Mouse (Mus musculus): Measurements from ENCODE around the gene Otof. TPM values are rescaled to one million over a fixed set of nuclear protein-coding genes. Genes with fewer than 3 reads are reported as not detected.

Otof gene
- total RNA-seq, 2 experiments from 2014 or later = 0.10 to 0.14 TPM

DNA sequence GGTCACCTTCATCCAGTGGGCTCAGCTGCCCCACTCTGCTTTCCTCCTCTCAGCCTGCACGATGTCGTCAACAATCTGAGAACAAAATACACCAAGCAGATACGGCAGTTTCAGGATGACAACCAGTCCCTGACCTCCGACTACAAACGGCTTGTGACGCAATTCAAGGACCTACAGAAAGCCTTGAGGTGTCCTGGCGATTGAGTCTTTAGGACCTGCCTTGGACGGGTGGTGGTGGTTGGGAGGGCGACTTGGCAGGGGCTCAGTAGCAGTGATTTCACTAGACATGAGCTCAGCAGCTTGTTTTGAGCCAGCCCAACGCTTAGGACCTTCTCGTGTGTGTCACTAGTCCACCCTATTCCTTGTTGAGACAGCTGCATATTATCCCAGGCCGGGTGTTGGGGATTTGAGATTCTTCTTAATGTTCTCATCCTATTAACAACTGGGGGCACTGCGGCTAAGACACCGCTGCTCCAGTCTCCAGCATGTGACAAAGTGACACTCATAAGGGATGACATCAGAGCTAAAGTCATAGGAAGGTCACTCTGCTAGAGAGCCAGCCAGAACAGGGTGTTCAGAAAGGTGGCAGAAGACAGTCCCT lies 106.1 kb downstream of the Otof start:
- H3K4me3 ChIP-seq = no peak overlapping the region
- intact Hi-C loops (cut with DNase I) = no loop called here
- no peak for TF ChIP-seq CTCF (IDR thresholded peaks at IDR 0.05)
- DNase-seq = no peak
- no peak overlapping the region for H3K27ac ChIP-seq

DNA sequence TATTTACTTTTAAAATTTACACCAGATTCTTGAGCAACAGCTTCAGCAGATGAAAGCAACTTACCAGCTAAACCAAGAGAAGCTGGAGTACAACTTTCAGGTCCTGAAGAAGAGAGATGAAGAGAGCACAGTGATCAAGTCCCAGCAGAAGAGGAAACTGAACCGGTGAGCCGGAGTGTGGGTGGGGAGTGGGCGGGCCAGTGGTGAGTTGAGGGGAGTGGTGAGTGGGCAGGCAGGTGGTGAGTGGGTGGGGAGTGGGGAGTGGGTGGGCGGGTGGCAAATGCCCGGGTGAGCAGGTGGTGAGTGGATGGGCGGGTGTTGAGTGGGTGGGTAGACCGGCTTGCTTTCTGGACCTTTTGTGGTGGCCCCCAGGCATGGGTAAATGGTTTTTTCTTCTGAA lies 106.6 kb downstream of the Otof start:
- Histone ChIP-seq H3K4me3 (no peak overlapping the region), H3K27ac (no peak overlapping the region)
- DNase-seq = no peak
- no peak for TF ChIP-seq CTCF (IDR thresholded peaks at IDR 0.05)
- intact Hi-C loops (cut with DNase I) = no loop called here

GRCm38 (mm10) chr5:30353605-30354004 lies 108.1 kb downstream of the Otof start:
- TF ChIP-seq CTCF (IDR thresholded peaks at IDR 0.05) = no peak
- intact Hi-C loops (cut with DNase I) = no loop called here
- H3K27ac ChIP-seq = no peak overlapping the region
- no peak overlapping the region for H3K4me3 ChIP-seq
- DNase-seq = no peak

GRCm38 (mm10) chr5:30343886-30344285 lies 117.8 kb downstream of the Otof start:
- DNase-seq = no peak
- TF ChIP-seq CTCF (IDR thresholded peaks at IDR 0.05) = no peak
- Histone ChIP-seq H3K27ac (no peak overlapping the region), H3K4me3 (no peak overlapping the region)
- intact Hi-C loops (cut with DNase I) = no loop called here

- peak; percentile 73 for DNase-seq
- H3K4me3 ChIP-seq = peak overlapping the region; percentile 10
- H3K27ac ChIP-seq = no peak overlapping the region
- intact Hi-C loops (cut with DNase I) = no loop called here
- TF ChIP-seq CTCF (IDR thresholded peaks at IDR 0.05) = peak; percentile 94
These were observed 118.6 kb downstream of the Otof start for GRCm38 (mm10) chr5:30343107-30343506.

GRCm38 (mm10) chr5:30342601-30343015 lies 119.1 kb downstream of the Otof start:
- DNase-seq = no peak
- no peak for TF ChIP-seq CTCF (IDR thresholded peaks at IDR 0.05)
- intact Hi-C loops (cut with DNase I) = no loop called here
- H3K4me3 ChIP-seq = peak overlapping the region; percentile 10; the same call in 1 of the 2 replicates
- no peak overlapping the region for H3K27ac ChIP-seq

DNA sequence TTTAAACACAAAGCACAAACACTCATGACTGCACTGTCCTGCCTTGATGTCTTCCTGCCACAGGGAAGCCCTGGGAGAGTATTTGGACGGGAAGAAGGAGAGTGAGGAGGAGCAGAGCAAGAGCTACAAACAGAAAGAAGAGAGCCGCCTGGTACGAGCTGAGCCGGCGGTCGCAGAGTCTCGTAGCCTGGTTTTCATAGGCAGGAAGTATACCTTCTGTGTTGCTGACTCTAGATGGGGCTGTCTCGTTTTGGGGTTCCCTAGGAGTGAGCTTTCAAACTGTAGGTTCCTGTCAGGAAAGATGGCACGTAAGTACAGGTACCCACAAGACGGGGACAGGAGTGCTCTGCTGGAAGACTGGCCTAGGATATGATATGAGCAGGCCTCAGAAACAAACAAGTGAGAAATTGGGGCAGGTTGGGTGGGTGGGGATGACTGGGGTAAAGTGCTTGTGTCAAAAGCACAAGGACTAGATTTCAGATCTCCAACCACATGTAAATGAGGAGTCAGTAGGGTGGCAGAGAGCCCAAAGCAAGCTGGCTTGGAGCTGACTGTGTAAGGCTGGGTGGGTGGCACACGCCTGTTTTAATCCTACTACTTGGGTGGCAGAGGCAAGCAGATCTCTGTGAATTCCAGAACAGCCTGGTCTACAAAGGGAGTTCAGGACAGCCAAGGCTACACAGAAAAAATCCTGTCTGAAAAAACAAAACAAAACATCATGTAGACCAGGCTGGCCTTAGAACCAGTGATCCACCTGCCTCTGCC lies 119.9 kb downstream of the Otof start:
- intact Hi-C loops (cut with DNase I) = no loop called here
- H3K27ac ChIP-seq = no peak overlapping the region
- DNase-seq = no peak
- H3K4me3 ChIP-seq = no peak overlapping the region
- no peak for TF ChIP-seq CTCF (IDR thresholded peaks at IDR 0.05)

GRCm38 (mm10) chr5:30340815-30341214 lies 120.9 kb downstream of the Otof start:
- TF ChIP-seq CTCF (IDR thresholded peaks at IDR 0.05) = no peak
- H3K27ac ChIP-seq = no peak overlapping the region
- no peak for DNase-seq
- H3K4me3 ChIP-seq = no peak overlapping the region
- intact Hi-C loops (cut with DNase I) = no loop called here

Other genes with a start within 250 kb of the Otof start
- gene Selenoi, start 229.4 kb downstream of the Otof start, total RNA-seq (2021) = 10 to 100 TPM in 1 of 2 experiments, 1 to 10 TPM in 1; 8.3 to 11.4 TPM
- not detected for gene Drc1, start 180.5 kb downstream of the Otof start, total RNA-seq (2021)
- gene 1700001C02Rik, start 4.1 kb upstream of the Otof start, total RNA-seq (2021) = not detected
- gene Cib4, start 83.9 kb upstream of the Otof start, total RNA-seq (2021) = not detected
- gene Kcnk3, start 126.2 kb upstream of the Otof start, total RNA-seq (2021) = under 1 TPM; 0.26 to 0.33 TPM
- gene Slc35f6, start 186.0 kb upstream of the Otof start, total RNA-seq (2021) = 10 to 100 TPM; 12.7 to 14.2 TPM
- gene Cenpa, start 204.8 kb upstream of the Otof start, total RNA-seq (2021) = 1 to 10 TPM; 1.2 to 3.6 TPM
- 1 to 10 TPM in 1 of 2 experiments, under 1 TPM in 1; 0.98 to 2.9 TPM for gene Dpysl5, start 249.6 kb upstream of the Otof start, total RNA-seq (2021)

Measured in gastrocnemius, adult 2 months (tissue).